Mouse (Mus musculus) cortical plate, adult 2 months (tissue): ENCODE data around the gene Dhdh. TPM values are rescaled to one million over a fixed set of nuclear protein-coding genes. Genes with fewer than 3 reads are reported as not detected.
A peak's percentile ranks its signal among the peaks of the same experiment; 100 is the strongest.

Experiments used
- H3K27ac ChIP-seq: fragments of 200-500 bp; 2 replicates; pipeline ENCODE4 v1.5.1; 2012; ENCODE audit warnings: low read length, control low read depth, inconsistent platforms; ENCODE audit not compliant: insufficient read depth
- H3K4me1 ChIP-seq: fragments of 200-500 bp; 2 replicates; pipeline ENCODE4 v1.6.1; 2011; ENCODE audit warnings: low read length; ENCODE audit not compliant: control insufficient read depth, insufficient read depth
- H3K4me3 ChIP-seq: fragments of 200-500 bp; 2 replicates; pipeline ENCODE4 v1.5.1; 2011; ENCODE audit warnings: mild to moderate bottlenecking, low read length, control low read depth; ENCODE audit not compliant: insufficient read depth
- CTCF ChIP-seq: fragments of 200-500 bp; IDR thresholded peaks from 2 replicates; pipeline ENCODE4 v1.5.1; 2011; ENCODE audit warnings: mild to moderate bottlenecking, control low read depth, low read length; ENCODE audit not compliant: insufficient read depth; ENCODE audit errors: extremely low read depth
- POLR2A ChIP-seq: fragments of 200-500 bp; IDR thresholded peaks from 2 replicates; pipeline ENCODE4 v1.6.1; 2011; ENCODE audit warnings: mild to moderate bottlenecking, low read length, control low read depth; ENCODE audit not compliant: insufficient read depth; ENCODE audit errors: extremely low read depth
- polyA plus RNA-seq: library from polyadenylated mRNA; depleted of rRNA; stranded (reverse); fragments of >200 nt; gene quantifications from 2 replicates; pipeline ENCODE4 v1.2.3, GENCODE M21; 2012

The Dhdh gene
- polyA plus RNA-seq, 1 experiment = 5.9 TPM

GRCm38 (mm10) chr7:45478774-45479173 is 9.8 kb downstream of the Dhdh start:
- no peak overlapping the region for H3K27ac ChIP-seq
- TF ChIP-seq CTCF (no peak), POLR2A (no peak)
- no peak overlapping the region for H3K4me3 ChIP-seq
- no peaks in the 10 kb centered on the region for H3K4me1 ChIP-seq

- peak; percentile 62 for TF ChIP-seq CTCF
- no peak for TF ChIP-seq POLR2A
- H3K4me1 ChIP-seq = no peaks in the 10 kb centered on the region
- H3K27ac ChIP-seq = no peak overlapping the region
- no peak overlapping the region for H3K4me3 ChIP-seq
Measured at GRCm38 (mm10) chr7:45477003-45477402, 11.6 kb downstream of the Dhdh start.

GRCm38 (mm10) chr7:45476453-45476852 is 12.2 kb downstream of the Dhdh start:
- Histone ChIP-seq H3K4me3 (no peak overlapping the region), H3K27ac (no peak overlapping the region), H3K4me1 (no peaks in the 10 kb centered on the region)
- TF ChIP-seq POLR2A (no peak), CTCF (no peak)

- Histone ChIP-seq H3K4me3 (peak overlapping the region; percentile 38), H3K4me1 (no peaks in the 10 kb centered on the region), H3K27ac (no peak overlapping the region)
- TF ChIP-seq POLR2A (0 out of 2 replicates have a peak, but pooled peaks have one; percentile 11), CTCF (no peak)
Measured at GRCm38 (mm10) chr7:45475291-45475969, 13.2 kb downstream of the Dhdh start.

- Histone ChIP-seq H3K27ac (no peak overlapping the region), H3K4me1 (peaks cover 1% of the 10 kb centered on the region; the same call in 1 of the 2 replicates), H3K4me3 (no peak overlapping the region)
- TF ChIP-seq POLR2A (no peak), CTCF (peak; percentile 66)
Measured at GRCm38 (mm10) chr7:45470869-45471268, 17.7 kb downstream of the Dhdh start.

GRCm38 (mm10) chr7:45467090-45467670 is 21.4 kb downstream of the Dhdh start:
- Histone ChIP-seq H3K27ac (no peak overlapping the region), H3K4me3 (peak overlapping the region; percentile 83), H3K4me1 (peaks cover 7% of the 10 kb centered on the region)
- no peak for TF ChIP-seq POLR2A
- no peak for TF ChIP-seq CTCF

- no peak for TF ChIP-seq CTCF
- TF ChIP-seq POLR2A = peak; percentile 81; the same call in 1 of the 2 replicates
Measured at GRCm38 (mm10) chr7:45466283-45467089, 22.1 kb downstream of the Dhdh start, which contains the start of gene Bax. Gene Bax, minus strand, starts transcription at chr7:45466898.

GRCm38 (mm10) chr7:45465549-45465948 is 23.1 kb downstream of the Dhdh start:
- TF ChIP-seq POLR2A (no peak), CTCF (no peak)
- peaks cover 7% of the 10 kb centered on the region for H3K4me1 ChIP-seq
- H3K27ac ChIP-seq = no peak overlapping the region
- peak overlapping the region; percentile 83 for H3K4me3 ChIP-seq

More at GRCm38 (mm10) chr7:45466283-45467089, 22.1 kb downstream of the Dhdh start, which contains the start of gene Bax:
- Histone ChIP-seq H3K27ac (peak within 1 kb of the TSS; percentile 92), H3K4me1 (peaks cover 7% of the 10 kb centered on the region), H3K4me3 (peak within 1 kb of the TSS; percentile 83)

GRCm38 (mm10) chr7:45465112-45465511 is 23.5 kb downstream of the Dhdh start:
- Histone ChIP-seq H3K4me3 (no peak overlapping the region; the same call in 1 of the 2 replicates), H3K4me1 (peaks cover 11% of the 10 kb centered on the region), H3K27ac (no peak overlapping the region)
- TF ChIP-seq CTCF (no peak), POLR2A (no peak)
